Mouse (Mus musculus): ENCODE measurements around the gene Cdh13.
"Not testable (repeated sequence)": the region's sequence is repeated elsewhere in the genome, so short reads cannot be mapped to it uniquely, and the experiment has no call there.

Cdh13 gene

GRCm38 (mm10) chr8:118701312-118701880 is 417.9 kb downstream of the Cdh13 start:
- DNase-seq: no peak

DNA sequence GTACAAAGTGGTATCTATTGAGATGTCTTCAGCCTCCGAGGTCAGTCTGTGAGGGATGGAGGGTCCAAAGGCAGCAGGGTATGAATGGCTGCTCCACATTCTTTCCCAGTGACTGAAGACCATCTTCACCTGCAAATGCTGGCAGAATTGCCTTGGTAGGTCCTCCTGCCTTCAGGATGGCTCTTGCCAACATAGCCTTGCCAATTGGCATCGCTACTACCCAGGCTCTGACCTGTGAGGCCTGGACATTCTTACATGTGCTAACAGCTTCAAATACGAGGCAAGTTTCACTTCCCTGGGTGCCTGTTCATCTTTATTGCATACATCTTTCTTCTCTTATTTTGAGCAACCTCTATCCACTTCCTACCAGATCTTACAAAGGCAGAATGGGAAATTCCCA is 425.8 kb downstream of the Cdh13 start:
- DNase-seq: no peak

DNA sequence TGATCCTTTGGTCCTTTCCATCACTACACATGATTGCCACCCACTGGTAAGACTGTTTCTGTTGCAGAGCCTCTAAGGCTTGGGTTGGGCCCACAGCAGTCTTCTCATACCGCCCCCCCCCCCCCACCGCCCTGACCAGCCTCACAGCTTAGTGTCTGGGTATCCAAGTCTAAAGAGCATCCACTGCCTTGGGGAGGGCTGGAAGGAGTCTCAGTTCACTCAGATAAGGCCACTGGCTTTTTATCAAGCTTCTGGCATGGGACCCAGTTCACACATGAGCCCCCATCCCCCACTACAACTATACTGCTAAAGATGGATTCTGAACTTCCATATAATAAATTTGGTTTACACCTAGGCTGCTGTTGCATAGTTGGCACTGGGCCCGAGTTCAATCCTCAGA is 428.1 kb downstream of the Cdh13 start:
- DNase-seq: no peak

- no peak for DNase-seq
Observed at GRCm38 (mm10) chr8:118713111-118713510, 429.6 kb downstream of the Cdh13 start.

GRCm38 (mm10) chr8:118713596-118713995 is 430.1 kb downstream of the Cdh13 start:
- no peak for DNase-seq

DNA sequence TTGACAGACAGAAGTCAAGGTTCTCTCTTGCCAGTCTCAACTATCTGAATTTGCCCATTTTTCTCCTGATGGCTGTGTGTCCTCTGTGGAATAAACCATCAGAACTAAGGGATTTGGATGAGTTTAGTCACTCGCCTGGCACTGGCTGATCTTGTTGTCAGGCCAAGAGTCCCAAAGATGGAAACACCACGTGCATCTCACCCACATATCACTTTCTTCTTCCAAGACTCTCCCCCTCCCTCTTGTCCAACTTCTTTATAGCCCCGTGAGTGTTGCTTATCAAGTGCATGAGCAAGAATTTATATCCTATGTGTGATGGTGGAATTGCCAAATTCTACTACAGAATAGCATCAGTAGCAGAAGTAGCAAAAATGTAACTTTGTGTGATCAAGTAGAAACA is 439.4 kb downstream of the Cdh13 start:
- DNase-seq: no peak

GRCm38 (mm10) chr8:118725651-118726050 is 442.1 kb downstream of the Cdh13 start:
- no peak for DNase-seq

DNA sequence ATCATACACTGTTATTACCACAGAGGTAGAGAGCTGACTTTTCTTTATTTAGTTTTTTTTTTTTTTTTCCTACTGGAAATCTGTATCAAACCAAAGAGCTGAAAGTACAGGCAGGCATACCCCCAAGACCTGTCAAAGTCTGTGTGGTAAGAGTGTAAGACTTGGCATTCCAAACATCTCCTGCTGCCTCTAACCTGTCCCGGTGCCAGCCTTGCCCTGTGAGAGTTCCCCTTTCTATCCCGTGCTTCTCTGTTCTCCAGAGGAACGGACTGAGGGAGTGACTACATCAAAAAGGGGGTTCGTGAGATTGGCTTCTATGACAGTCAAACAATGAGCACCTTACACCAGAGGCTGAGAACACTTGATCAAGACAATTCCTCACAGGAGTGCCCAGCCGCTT is 458.2 kb downstream of the Cdh13 start:
- no peak for DNase-seq

GRCm38 (mm10) chr8:118744991-118745390 is 461.5 kb downstream of the Cdh13 start:
- DNase-seq: no peak

GRCm38 (mm10) chr8:118748041-118748604 is 464.6 kb downstream of the Cdh13 start:
- no peak for DNase-seq

DNA sequence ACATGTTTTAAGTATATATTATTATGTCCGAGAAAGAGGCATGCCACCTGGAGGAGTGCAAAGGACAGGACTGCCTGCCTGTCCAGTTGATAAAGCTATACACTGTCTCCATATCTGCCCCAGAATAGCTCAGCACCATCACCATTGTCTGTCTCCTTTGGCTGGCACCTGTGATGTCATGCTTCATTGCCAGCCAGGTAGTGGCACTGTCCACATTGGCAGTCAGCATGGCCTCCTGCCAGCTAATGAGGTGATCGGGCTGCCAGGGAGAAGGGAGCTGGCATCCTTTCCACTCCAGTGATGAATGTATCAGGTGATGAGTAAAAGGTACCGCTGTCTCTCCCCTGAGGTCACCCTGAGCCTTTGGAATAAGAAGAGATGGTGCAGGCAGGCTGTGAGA is 465.7 kb downstream of the Cdh13 start:
- no peak for DNase-seq

DNA sequence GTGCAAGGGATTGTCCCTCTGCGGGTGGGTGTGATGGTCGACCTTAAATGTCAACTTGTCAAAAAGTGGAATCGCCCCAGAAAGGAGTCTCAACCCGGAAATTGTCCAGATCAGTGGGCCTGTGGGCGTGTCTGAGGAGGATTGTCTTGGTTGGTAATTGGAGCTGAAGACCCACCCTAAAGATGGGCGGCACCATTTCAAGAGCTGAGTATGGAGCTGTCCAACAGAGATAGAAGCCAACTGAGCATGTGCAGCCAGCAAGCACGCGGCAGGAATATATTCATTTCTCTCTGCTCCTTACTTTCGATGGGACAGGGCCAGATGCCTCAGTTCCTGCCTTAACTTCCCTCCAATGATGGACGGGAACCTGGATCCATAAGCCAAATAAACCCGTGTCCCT is 466.3 kb downstream of the Cdh13 start:
- no peak for DNase-seq

DNA sequence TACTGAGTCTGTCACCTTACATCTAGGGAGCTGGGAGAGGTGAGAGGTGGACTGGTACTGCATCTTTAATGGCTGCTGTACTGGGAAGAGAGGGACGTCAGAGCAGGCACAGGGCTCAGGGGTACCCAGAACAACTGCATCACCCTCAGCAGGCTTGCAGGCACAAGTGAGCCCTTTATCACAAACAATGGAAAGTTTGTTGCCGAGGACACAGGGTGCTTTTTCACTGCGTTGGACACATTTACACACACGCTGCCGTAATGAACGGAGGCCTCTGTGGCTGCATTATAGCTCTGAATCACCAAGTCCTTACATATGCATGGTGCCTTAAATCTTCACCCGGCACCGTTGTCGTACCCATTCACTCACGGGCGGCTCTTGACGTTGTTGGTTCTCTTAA is 470.2 kb downstream of the Cdh13 start:
- DNase-seq: no peak

GRCm38 (mm10) chr8:118754119-118754518 is 470.6 kb downstream of the Cdh13 start:
- DNase-seq: no peak

DNA sequence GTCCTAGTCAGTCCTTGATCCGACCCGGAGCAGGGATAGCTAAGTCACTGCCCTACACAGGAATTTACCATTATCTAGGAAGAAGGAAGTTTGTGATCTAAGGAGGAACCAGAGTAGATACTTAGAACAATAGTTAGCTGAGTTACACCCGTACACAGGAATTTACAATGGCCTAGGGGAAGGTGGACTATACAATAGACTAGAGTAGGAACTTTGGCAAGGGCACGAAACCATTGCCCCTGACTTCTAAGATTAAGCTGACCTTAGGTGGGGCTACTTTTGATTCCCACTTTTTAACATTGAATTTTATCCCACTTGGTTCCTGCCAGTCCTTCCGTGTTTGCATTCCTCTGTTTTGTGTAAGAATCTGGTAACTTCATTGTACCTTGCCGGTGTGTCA is 494.0 kb downstream of the Cdh13 start:
- DNase-seq: not testable (repeated sequence)

DNA sequence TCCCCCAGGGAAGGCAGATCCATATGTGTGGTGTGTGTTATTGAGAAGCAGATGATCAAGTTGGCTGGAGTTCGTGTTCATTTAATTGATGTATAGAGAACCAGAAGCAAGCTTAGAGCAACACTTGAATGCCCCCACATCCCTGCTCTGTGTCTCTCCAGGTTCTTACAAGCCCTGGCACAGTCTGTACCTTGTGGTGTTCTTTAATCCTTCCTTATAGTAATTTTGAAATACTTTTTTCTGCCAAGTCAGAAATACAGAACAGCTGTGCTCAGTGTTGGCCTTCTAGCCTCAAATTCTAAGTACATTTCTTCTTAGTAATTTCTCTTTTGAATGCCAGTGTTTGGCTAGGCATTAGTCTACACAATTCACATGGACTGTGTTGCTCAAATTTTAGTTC is 494.8 kb downstream of the Cdh13 start:
- DNase-seq: no peak

DNA sequence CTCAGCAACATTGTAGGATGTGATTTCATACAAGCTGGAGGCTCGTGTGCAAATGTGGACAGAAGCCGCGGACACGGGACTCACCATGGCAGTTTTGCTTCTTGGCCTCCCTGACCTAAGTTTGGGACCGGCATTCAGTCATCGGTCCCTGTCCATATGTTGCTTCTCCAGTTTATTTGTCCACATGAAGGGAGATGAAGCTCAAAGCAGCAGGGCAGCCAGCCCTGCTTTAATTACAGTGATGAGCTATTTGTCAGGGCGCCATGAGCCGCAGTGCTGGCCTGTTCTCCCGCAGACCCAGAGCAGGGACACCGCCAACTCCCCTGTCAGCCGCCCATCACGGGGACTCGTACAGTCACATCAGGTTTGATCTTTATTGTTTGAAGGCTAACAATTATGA is 502.1 kb downstream of the Cdh13 start:
- no peak for DNase-seq

DNA sequence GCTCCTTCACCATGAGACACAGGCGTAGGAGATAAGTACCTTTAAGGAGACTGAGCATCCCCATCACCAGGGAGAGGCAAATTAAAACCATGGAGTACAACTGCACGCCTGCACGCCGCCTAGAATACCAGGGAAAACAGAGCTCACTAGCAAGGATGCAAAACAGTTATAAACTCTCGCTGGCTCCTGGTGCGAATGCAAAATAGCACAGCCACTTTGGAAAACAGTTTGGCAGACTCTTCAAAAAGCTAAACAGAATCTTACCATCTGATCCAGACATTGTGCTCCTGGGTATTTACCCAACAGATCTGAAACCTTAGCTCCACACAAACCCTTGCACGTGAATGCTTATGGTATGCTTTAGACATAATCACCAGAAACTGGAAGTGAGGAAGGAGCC is 506.1 kb downstream of the Cdh13 start:
- DNase-seq: no peak

DNA sequence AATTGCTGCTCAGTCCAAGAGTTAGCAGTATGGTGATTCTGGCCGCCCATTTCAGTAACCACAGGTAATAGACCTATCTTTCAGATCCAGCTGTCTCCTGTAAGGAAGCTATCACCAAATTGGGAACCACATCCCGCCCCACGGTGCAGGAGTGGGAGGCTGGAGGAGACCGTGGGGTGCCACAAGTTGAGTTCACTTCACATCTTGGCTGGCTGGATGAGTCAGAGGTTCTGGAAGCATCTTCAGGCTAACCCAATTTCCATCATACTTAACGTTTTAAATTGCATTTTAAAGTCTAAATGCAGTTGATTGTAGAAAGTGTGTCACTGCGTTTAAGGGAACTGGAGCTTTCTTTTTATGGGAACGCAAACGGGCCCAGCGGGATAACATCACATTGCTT is 511.4 kb downstream of the Cdh13 start:
- DNase-seq: no peak

- DNase-seq: no peak
Observed at GRCm38 (mm10) chr8:118796491-118796890, 513.0 kb downstream of the Cdh13 start.

DNA sequence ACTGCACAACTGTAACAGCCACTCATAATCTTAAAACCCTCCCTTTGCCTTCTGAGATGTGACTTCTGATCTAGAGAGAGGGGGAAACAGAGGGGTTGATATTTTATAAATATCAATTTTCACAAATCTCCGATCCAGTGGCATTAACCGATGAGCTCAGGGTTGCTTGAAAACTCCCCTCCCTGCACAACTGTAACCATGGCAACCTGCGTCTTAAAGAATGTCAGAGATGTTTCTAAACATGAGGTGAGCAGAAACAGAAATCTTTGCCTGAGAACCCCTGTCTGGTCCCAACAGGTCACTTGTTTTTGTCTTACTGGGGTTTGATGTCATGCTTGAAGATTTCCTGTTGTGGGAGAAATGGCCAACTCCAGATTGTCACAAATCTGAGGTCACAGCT is 513.6 kb downstream of the Cdh13 start:
- no peak for DNase-seq

- no peak for DNase-seq
Observed at GRCm38 (mm10) chr8:118803168-118803567, 519.6 kb downstream of the Cdh13 start.

GRCm38 (mm10) chr8:118809660-118810059 is 526.1 kb downstream of the Cdh13 start:
- no peak for DNase-seq

DNA sequence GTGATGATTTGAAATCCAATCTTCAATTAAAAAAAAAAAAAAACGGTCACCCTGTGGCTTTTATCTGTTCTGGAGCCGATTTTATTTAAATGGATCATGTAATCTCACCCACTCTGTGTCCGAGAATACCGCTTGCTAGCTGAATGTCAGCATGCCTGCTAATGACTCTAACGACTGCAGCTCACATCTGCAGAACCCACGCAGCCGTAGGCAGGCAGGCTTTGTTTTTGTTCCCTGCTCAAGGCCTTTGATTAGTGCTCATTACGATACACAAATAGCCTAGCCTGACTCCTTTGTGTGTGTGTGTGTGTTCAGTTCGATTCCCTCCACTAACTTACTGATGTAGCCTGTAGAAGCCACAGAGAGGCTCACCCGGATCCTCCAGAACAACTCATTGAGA is 531.5 kb downstream of the Cdh13 start:
- no peak for DNase-seq

GRCm38 (mm10) chr8:118826761-118827160 is 543.2 kb downstream of the Cdh13 start:
- DNase-seq: no peak

All from thymus, postnatal 14 days (tissue).